Mouse (Mus musculus) MEL-GATA-1-ER (cell line): ENCODE results near the gene Slc25a35.
"Not testable (repeated sequence)": the region's sequence is repeated elsewhere in the genome, so short reads cannot be mapped to it uniquely, and the experiment has no call there.

Experiments used
- DNase-seq: peaks from one replicate; pipeline ENCODE4 v3.0.0-alpha.2; 2012; ENCODE audit warnings: low read depth; ENCODE audit errors: extremely low read depth

Gene Slc25a35

DNA sequence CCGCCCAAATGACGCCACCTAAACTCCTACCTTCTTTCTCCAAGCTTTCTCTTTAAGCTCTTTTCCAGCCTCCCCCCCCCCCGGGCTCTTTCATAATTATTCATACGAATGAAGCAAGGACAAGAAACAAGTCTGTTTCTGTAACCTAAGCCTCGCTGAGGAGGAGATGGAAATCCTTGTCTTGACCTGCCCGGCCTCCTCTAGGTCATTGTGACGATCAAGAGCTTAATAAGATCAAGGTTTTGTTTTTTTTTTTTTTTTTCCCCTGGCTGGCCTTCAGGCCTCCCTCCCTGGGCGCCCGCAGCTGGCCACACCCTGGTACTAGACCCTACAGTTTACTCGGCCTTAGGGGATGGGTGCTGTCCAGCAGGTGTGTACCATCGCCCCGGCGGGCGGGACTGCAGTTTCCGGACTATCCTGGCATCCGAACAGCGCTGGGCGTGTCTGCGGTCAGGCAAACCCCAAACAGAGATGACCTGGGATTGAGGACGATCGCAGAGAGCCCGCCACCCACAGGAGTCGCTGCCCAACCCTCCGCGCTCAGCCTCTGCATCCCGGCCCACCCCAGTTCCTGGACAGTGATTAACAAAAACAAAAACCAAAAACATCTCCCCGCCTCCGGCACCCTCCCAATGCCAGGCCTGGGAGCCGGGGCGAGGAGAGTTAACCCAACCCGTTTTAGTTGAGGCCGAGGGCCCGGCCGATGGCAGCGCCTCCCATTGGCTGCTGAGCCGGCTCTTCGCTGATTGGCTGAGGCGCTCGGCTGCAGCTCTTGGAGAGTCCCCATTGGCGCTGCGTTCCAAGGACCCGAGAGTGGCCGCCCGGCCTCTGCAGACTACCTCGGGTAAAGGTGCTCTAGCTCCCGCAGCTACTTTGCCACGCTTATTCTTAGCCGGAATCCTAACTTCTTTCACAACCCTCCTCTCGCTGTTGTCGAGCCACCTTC, at the start of gene Slc25a35:
Gene Slc25a35 (plus strand): TSS at position 795 of the 946 bp plus-strand sequence.
- peak; percentile 73 for DNase-seq

- DNase-seq = no peak
Measured at GRCm38 (mm10) chr11:68923191-68923590, 44.7 kb upstream of the Slc25a35 start.

- DNase-seq = no peak
Measured at GRCm38 (mm10) chr11:68924749-68925148, 43.2 kb upstream of the Slc25a35 start.

GRCm38 (mm10) chr11:68926981-68927380, 41.0 kb upstream of the Slc25a35 start, which contains the start of gene Odf4:
Odf4 (minus strand) TSS chr11:68927081.
- DNase-seq = no peak

GRCm38 (mm10) chr11:68929947-68930346, 38.0 kb upstream of the Slc25a35 start:
- no peak for DNase-seq

DNA sequence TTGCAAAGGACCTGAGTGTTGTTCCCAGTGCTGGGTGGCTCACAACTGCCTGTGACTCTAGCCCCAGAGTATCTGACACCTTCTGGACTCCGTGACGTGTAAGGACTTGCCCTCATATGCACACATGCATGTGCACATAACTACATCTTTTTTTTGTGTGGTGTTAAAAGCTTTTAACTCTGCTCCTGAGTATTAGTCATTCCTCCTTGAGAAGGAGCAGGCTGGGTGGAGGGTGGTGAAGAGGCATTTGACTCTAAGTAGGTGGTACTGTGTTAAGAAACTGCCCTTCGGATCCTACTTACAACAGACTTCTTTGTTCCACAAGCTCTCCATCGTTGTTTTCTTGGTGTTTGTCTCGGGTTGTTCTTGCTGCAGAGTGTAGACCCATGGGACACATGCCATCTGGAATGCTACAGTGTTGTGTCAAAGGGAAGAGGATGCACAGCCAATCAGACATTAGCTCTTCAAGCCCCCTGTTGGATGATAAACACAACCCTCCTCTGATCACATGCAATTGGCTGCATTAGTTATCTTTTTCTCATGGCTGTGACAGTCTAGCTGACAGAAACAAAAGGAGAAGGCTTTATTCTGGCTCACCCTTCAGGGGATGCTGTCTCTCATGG, 33.9 kb upstream of the Slc25a35 start:
- DNase-seq = no peak

GRCm38 (mm10) chr11:68936951-68937350, 31.0 kb upstream of the Slc25a35 start:
- not testable (repeated sequence) for DNase-seq

DNA sequence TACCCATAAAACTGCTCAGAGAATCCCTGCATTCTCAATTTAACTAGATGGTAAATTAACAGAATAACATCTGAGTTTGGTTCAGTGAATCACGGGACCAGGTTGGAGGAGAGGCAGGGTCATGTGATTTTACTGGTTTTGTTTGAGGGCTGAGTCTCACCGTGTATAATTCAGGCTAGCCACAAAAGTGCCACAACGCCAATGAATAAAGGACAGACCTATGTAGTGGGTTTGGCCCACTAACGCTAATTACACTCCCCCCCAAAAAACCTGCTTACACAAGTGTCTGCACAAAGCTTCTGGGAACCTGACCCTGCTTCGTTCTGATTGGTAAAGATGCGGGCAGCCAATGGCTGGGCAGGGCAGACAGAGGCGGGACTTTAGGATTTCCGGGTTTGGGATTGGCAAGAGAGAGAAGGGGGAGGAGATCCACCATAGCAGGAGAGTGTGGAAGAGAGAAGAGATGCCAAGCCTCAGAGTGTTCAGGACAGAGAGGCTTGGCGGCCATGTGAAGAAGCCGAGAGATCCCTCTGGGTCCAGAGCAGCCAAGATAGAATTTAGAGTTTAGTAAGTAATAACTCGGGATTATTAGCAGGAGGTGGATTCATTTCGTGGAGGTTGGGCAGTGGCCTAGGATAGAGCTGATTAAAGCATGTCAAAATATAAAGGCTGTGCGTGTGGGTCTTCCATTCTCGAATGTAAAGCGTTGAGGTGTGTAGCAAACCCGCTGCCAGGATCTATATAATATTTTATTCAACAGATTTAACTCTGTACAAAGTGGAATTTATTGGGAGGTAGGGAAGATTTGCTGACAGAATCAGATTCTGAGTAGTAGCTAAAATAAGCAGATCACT, 28.3 kb upstream of the Slc25a35 start:
- peak; percentile 88 for DNase-seq

DNA sequence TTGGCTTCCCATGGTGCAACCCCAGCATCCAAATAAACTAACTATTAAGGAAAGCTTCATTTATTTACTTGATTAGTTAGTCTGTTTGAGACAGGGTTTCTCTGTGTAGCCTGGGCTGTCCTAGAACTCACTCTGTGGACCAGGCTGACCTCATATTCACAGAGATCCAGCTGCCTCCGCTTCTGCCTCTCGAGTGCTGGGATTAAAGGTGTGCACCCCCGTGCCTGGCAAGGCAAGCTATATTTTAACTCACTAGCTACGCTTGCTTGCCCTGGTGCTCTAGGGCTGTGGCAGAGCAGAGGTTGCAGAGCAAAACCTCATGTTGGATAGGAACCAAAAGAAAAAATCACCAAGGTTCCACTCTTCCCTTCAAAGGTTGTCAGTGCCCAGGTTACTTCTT, 27.4 kb upstream of the Slc25a35 start:
- DNase-seq = no peak

GRCm38 (mm10) chr11:68942731-68943130, 25.2 kb upstream of the Slc25a35 start:
- no peak for DNase-seq

GRCm38 (mm10) chr11:68945245-68945644, 22.7 kb upstream of the Slc25a35 start:
- no peak for DNase-seq

GRCm38 (mm10) chr11:68946001-68946400, 21.9 kb upstream of the Slc25a35 start:
- no peak for DNase-seq

GRCm38 (mm10) chr11:68946806-68947440, 21.0 kb upstream of the Slc25a35 start:
- no peak for DNase-seq

DNA sequence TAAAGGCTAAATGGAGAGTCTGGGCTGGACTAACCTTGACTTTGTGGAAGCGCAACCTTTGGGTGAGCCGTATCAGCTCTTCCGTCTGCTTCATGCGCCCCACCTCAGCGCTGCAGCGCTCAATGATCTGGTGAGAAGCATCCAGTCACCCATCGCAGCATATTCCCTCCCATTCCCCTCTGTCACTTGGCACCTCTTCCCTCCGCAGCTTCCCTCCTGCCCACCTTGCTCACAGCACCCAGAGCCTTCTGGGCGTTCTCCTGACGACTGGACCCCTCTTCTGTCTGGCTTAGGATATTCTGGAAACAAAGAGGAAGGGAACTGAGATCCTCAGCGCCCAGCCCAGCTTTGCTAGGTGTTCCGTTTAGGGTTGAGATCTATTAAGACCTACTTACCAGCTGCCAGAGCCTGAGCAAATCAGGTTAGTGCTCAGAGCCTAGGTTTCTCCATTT, 20.4 kb upstream of the Slc25a35 start:
- DNase-seq = no peak

- no peak for DNase-seq
Measured at GRCm38 (mm10) chr11:68953903-68954302, 14.0 kb upstream of the Slc25a35 start.

- no peak for DNase-seq
Measured at GRCm38 (mm10) chr11:68954408-68954807, 13.5 kb upstream of the Slc25a35 start.

DNA sequence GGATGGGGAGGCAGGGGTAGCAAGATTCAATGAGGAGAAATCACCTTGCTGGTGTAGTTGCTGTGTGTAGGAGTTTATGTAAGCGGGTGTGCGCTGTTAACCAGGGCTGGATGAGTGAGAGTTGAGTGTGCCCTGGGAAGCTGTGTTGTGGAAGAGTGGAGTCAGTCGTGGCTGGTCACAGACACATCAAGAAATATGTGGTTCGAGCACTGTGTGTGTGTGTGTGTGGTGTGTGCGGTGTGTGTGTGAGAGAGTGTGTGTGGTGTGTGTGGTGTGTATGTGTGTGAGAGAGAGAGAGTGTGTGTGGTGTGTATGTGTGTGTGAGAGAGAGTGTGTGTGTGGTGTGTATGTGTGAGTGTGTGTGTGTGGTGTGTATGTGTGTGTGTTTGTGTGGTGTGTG, 12.5 kb upstream of the Slc25a35 start:
- no peak for DNase-seq

GRCm38 (mm10) chr11:68956107-68956506, 11.8 kb upstream of the Slc25a35 start:
- DNase-seq = no peak

DNA sequence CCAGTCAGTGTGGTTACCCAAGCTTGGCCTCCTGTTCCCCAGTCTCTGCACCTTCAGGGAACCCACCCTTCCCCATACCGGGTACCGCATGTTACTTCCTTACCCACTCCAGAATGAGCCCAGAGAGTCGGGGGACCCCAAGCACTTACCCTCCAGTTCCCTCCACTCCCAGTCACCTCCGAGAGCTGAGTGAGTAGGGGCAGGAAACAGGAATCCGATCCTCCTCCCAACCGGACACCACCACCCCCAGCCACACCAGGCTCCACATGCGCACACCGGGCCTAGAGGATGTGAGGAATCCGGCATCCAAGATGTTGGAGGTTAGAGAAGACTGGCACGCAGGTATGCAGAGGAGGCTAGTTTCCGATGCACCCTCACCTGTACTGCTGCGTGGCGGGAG, 11.2 kb upstream of the Slc25a35 start:
- no peak for DNase-seq

- DNase-seq = no peak
Measured at GRCm38 (mm10) chr11:68957308-68957707, 10.6 kb upstream of the Slc25a35 start, which contains the start of gene Arhgef15. Arhgef15 (minus strand) TSS chr11:68957480.

GRCm38 (mm10) chr11:68957971-68958370, 10.0 kb upstream of the Slc25a35 start:
- DNase-seq = no peak
